Comparison of ENCODE assay signal across 24 mouse cellular contexts in genomic region chr10:88426896-88427295, GRCm38 (mm10). TPM values are rescaled to one million over a fixed set of nuclear protein-coding genes. Genes with fewer than 3 reads are reported as not detected.
DNase-seq lines count a peak whose midpoint lies in the region; ATAC-seq lines count a peak whose summit lies in the region.
"Had no signal": no experiment of that assay in that cellular context is flagged by ENCODE, and none has a peak within 500 bp of the region (broad histone marks: within the 10 kb centered on the region; RNA-seq: fewer than 3 reads in every experiment).

No protein-coding gene starts in this region.

- H3K27ac ChIP-seq in embryonic facial prominence, embryonic 14.5 days (replicated peaks; ENCODE audit: low read depth, low read length), result no peak overlapping the region
- no peak overlapping the region for H3K27ac ChIP-seq in embryonic facial prominence, embryonic 10.5 days (replicated peaks)
- H3K27ac ChIP-seq in hindbrain, embryonic 13.5 days, result no peak overlapping the region
- no peak overlapping the region for H3K27ac ChIP-seq in hindbrain, embryonic 16.5 days (ENCODE audit: low read depth, low read length)
- H3K27ac ChIP-seq in kidney, embryonic 16.5 days (ENCODE audit: low read length), result no peak overlapping the region
- no peak overlapping the region for H3K27ac ChIP-seq in intestine, embryonic 16.5 days (ENCODE audit: low read length)
- H3K27ac ChIP-seq: embryonic facial prominence, embryonic 15.5 days; gastrocnemius, adult 2 months; heart, embryonic 13.5 days; hindbrain, embryonic 12.5 days; layer of hippocampus, adult 2 months; limb, embryonic 13.5 days; lung, embryonic 15.5 days; midbrain, embryonic 10.5 days; stomach, embryonic 15.5 days had no signal

- no peaks in the 10 kb centered on the region for H3K9me3 ChIP-seq in embryonic facial prominence, embryonic 14.5 days (ENCODE audit: control insufficient read depth, low read length)
- no peaks in the 10 kb centered on the region for H3K9me3 ChIP-seq in embryonic facial prominence, embryonic 10.5 days
- no peaks in the 10 kb centered on the region for H3K9me3 ChIP-seq in hindbrain, embryonic 13.5 days
- no peaks in the 10 kb centered on the region for H3K9me3 ChIP-seq in hindbrain, embryonic 16.5 days (ENCODE audit: control insufficient read depth, low read length)
- no peaks in the 10 kb centered on the region for H3K9me3 ChIP-seq in kidney, embryonic 16.5 days (ENCODE audit: low read length)
- no peaks in the 10 kb centered on the region for H3K9me3 ChIP-seq in intestine, embryonic 16.5 days (ENCODE audit: control insufficient read depth, low read length)
- H3K9me3 ChIP-seq: embryonic facial prominence, embryonic 15.5 days; heart, embryonic 13.5 days; hindbrain, embryonic 12.5 days; limb, embryonic 13.5 days; lung, embryonic 15.5 days; midbrain, embryonic 10.5 days; stomach, embryonic 15.5 days had no signal

- no peak overlapping the region for H3K4me2 ChIP-seq in embryonic facial prominence, embryonic 14.5 days (ENCODE audit: low read depth, low read length)
- no peak overlapping the region for H3K4me2 ChIP-seq in hindbrain, embryonic 13.5 days
- H3K4me2 ChIP-seq in hindbrain, embryonic 16.5 days (ENCODE audit: low read length), result no peak overlapping the region
- no peak overlapping the region for H3K4me2 ChIP-seq in kidney, embryonic 16.5 days (replicated peaks; ENCODE audit: low read depth, low read length)
- H3K4me2 ChIP-seq in intestine, embryonic 16.5 days (ENCODE audit: low read depth, low read length), result no peak overlapping the region
- H3K4me2 ChIP-seq: embryonic facial prominence, embryonic 15.5 days; heart, embryonic 13.5 days; hindbrain, embryonic 12.5 days; limb, embryonic 13.5 days; liver, embryonic 11.5 days; lung, embryonic 15.5 days; stomach, embryonic 15.5 days had no signal

- DNase-seq in embryonic facial prominence, embryonic 14.5 days (ENCODE audit: low spot score), result no peak
- DNase-seq in embryonic facial prominence, embryonic 10.5 days (ENCODE audit: low spot score), result no peak
- no peak for DNase-seq in kidney, adult 9 months

- 56% methylated on average over 5 of the region's 5 CpGs for WGBS in embryonic facial prominence, embryonic 14.5 days
- 64% methylated on average over 5 of the region's 5 CpGs for WGBS in embryonic facial prominence, embryonic 10.5 days
- WGBS in hindbrain, embryonic 13.5 days, result 64% methylated on average over 5 of the region's 5 CpGs
- WGBS in hindbrain, embryonic 16.5 days, result 64% methylated on average over 5 of the region's 5 CpGs
- WGBS in kidney, embryonic 16.5 days, result 51% methylated on average over 5 of the region's 5 CpGs
- 58% methylated on average over 5 of the region's 5 CpGs for WGBS in intestine, embryonic 16.5 days

- H3K4me3 ChIP-seq in embryonic facial prominence, embryonic 14.5 days (ENCODE audit: low read depth, low read length), result no peak overlapping the region
- no peak overlapping the region for H3K4me3 ChIP-seq in embryonic facial prominence, embryonic 10.5 days
- H3K4me3 ChIP-seq in hindbrain, embryonic 13.5 days, result no peak overlapping the region
- H3K4me3 ChIP-seq in hindbrain, embryonic 16.5 days (ENCODE audit: low read length), result no peak overlapping the region
- H3K4me3 ChIP-seq in kidney, embryonic 16.5 days (ENCODE audit: low read length), result no peak overlapping the region
- H3K4me3 ChIP-seq in intestine, embryonic 16.5 days (ENCODE audit: low read length), result no peak overlapping the region
- H3K4me3 ChIP-seq: embryonic facial prominence, embryonic 15.5 days; gastrocnemius, adult 2 months; heart, embryonic 13.5 days; hindbrain, embryonic 12.5 days; layer of hippocampus, adult 2 months; limb, embryonic 13.5 days; lung, embryonic 15.5 days; midbrain, embryonic 10.5 days; myocyte; stomach, embryonic 15.5 days had no signal

- H3K27me3 ChIP-seq in embryonic facial prominence, embryonic 14.5 days (replicated peaks; ENCODE audit: control insufficient read depth, insufficient read depth, low read length), result no peaks in the 10 kb centered on the region
- H3K27me3 ChIP-seq in embryonic facial prominence, embryonic 10.5 days (replicated peaks; ENCODE audit: low read depth, poor library complexity, severe bottlenecking), result no peaks in the 10 kb centered on the region
- H3K27me3 ChIP-seq in hindbrain, embryonic 13.5 days, result no peaks in the 10 kb centered on the region
- H3K27me3 ChIP-seq in hindbrain, embryonic 16.5 days (replicated peaks; ENCODE audit: control insufficient read depth, insufficient read depth, low read length), result no peaks in the 10 kb centered on the region
- H3K27me3 ChIP-seq in kidney, embryonic 16.5 days (ENCODE audit: insufficient read depth, low read length), result no peaks in the 10 kb centered on the region
- no peaks in the 10 kb centered on the region for H3K27me3 ChIP-seq in intestine, embryonic 16.5 days (replicated peaks; ENCODE audit: control insufficient read depth, insufficient read depth, low read length)
- H3K27me3 ChIP-seq: CH12.LX; embryonic facial prominence, embryonic 15.5 days; heart, embryonic 13.5 days; hindbrain, embryonic 12.5 days; limb, embryonic 13.5 days; lung, embryonic 15.5 days; stomach, embryonic 15.5 days had no signal

- ATAC-seq in embryonic facial prominence, embryonic 14.5 days (ENCODE audit: low read depth), result 0 out of 2 replicates have a peak, but pooled peaks have one; percentile 26
- 0 out of 2 replicates have a peak, but pooled peaks have one; percentile 40 for ATAC-seq in hindbrain, embryonic 13.5 days (ENCODE audit: low FRiP score)
- no peak for ATAC-seq in hindbrain, embryonic 16.5 days
- peak; percentile 60; the same call in 1 of the 2 replicates for ATAC-seq in kidney, embryonic 16.5 days (ENCODE audit: low FRiP score, low TSS enrichment)
- ATAC-seq in intestine, embryonic 16.5 days, result no peak

- peaks cover 53% of the 10 kb centered on the region for H3K36me3 ChIP-seq in embryonic facial prominence, embryonic 14.5 days (ENCODE audit: control insufficient read depth, insufficient read depth, low read length)
- H3K36me3 ChIP-seq in embryonic facial prominence, embryonic 10.5 days (replicated peaks), result peaks cover 26% of the 10 kb centered on the region
- H3K36me3 ChIP-seq in hindbrain, embryonic 13.5 days, result peaks cover 52% of the 10 kb centered on the region
- peaks cover 12% of the 10 kb centered on the region; the same call in 1 of the 2 replicates for H3K36me3 ChIP-seq in hindbrain, embryonic 16.5 days (ENCODE audit: control insufficient read depth, insufficient read depth, low read length)
- peaks cover 5% of the 10 kb centered on the region; the same call in 1 of the 2 replicates for H3K36me3 ChIP-seq in kidney, embryonic 16.5 days (ENCODE audit: insufficient read depth, low read length)
- H3K36me3 ChIP-seq in intestine, embryonic 16.5 days (ENCODE audit: control insufficient read depth, insufficient read depth, low read length), result peaks cover 6% of the 10 kb centered on the region; the same call in 1 of the 2 replicates
- H3K36me3 ChIP-seq: stomach, embryonic 15.5 days had no signal

- no peaks in the 10 kb centered on the region for H3K4me1 ChIP-seq in embryonic facial prominence, embryonic 14.5 days (ENCODE audit: control insufficient read depth, insufficient read depth, low read length)
- no peaks in the 10 kb centered on the region for H3K4me1 ChIP-seq in embryonic facial prominence, embryonic 10.5 days
- H3K4me1 ChIP-seq in hindbrain, embryonic 13.5 days (replicated peaks), result no peaks in the 10 kb centered on the region
- H3K4me1 ChIP-seq in hindbrain, embryonic 16.5 days (ENCODE audit: control insufficient read depth, insufficient read depth, low read depth, low read length), result no peaks in the 10 kb centered on the region
- H3K4me1 ChIP-seq in kidney, embryonic 16.5 days (ENCODE audit: insufficient read depth, low read length), result no peaks in the 10 kb centered on the region
- H3K4me1 ChIP-seq in intestine, embryonic 16.5 days (ENCODE audit: control insufficient read depth, insufficient read depth, low read length), result no peaks in the 10 kb centered on the region
- H3K4me1 ChIP-seq: embryonic facial prominence, embryonic 15.5 days; heart, embryonic 13.5 days; hindbrain, embryonic 12.5 days; limb, embryonic 13.5 days; lung, embryonic 15.5 days; midbrain, embryonic 10.5 days; stomach, embryonic 15.5 days had no signal

- H3K9ac ChIP-seq in embryonic facial prominence, embryonic 14.5 days (ENCODE audit: low read depth, low read length), result no peak overlapping the region
- peak overlapping the region; percentile 40 for H3K9ac ChIP-seq in hindbrain, embryonic 13.5 days
- H3K9ac ChIP-seq in hindbrain, embryonic 16.5 days (ENCODE audit: low read depth, low read length), result no peak overlapping the region
- H3K9ac ChIP-seq in kidney, embryonic 16.5 days (replicated peaks; ENCODE audit: low read length), result no peak overlapping the region
- H3K9ac ChIP-seq in intestine, embryonic 16.5 days (ENCODE audit: low read depth, low read length), result peak overlapping the region; percentile 6; the same call in 1 of the 2 replicates
- H3K9ac ChIP-seq: embryonic facial prominence, embryonic 15.5 days; heart, embryonic 13.5 days; hindbrain, embryonic 12.5 days; limb, embryonic 13.5 days; lung, embryonic 15.5 days; stomach, embryonic 15.5 days had no signal

RNA-seq across cellular contexts. Expression of gene Sycp3, which starts 32.5 kb away (rescaled TPM):
- polyA plus RNA-seq in embryonic facial prominence, embryonic 14.5 days (2014; fragmentation: Nextera tagmentation; extraction: Ambion mirVana), result 0.43 TPM in 1 of 2 replicates, not detected in the other
- 0.26 TPM in 1 of 2 replicates, not detected in the other for polyA plus RNA-seq in embryonic facial prominence, embryonic 10.5 days (2016; fragmentation: Nextera tagmentation; extraction: Ambion mirVana)
- 0.14 and 0.43 TPM in 2 replicates for polyA plus RNA-seq in hindbrain, embryonic 13.5 days (2015; fragmentation: Nextera tagmentation; extraction: Ambion mirVana)
- 0.55 and 0.59 TPM in 2 replicates for polyA plus RNA-seq in hindbrain, embryonic 16.5 days (2015; fragmentation: Nextera tagmentation; extraction: Ambion mirVana)
- 0.46 TPM in 1 of 2 replicates, not detected in the other for polyA plus RNA-seq in kidney, embryonic 16.5 days (2015; fragmentation: Nextera tagmentation; extraction: Ambion mirVana)
- 1.0 and 1.6 TPM in 2 replicates for polyA plus RNA-seq in intestine, embryonic 16.5 days (2015; fragmentation: Nextera tagmentation; extraction: Ambion mirVana)
- polyA plus RNA-seq: activated CD4-positive, CD25-positive, alpha-beta regulatory T cell, adult 4 months; adrenal gland, adult 2 months; C2C12; embryonic facial prominence, embryonic 15.5 days; forebrain, embryonic 14.5 days; hindbrain, embryonic 12.5 days; limb, embryonic 13.5 days; liver, embryonic 11.5 days; liver, embryonic 16.5 days; myocyte had no signal

RNA-seq across cellular contexts. Expression of gene Gnptab, which starts 48.0 kb away (rescaled TPM):
- polyA plus RNA-seq in embryonic facial prominence, embryonic 14.5 days (2014; fragmentation: Nextera tagmentation; extraction: Ambion mirVana), result 9.2 and 9.4 TPM in 2 replicates
- 8.4 and 9.0 TPM in 2 replicates for polyA plus RNA-seq in embryonic facial prominence, embryonic 10.5 days (2016; fragmentation: Nextera tagmentation; extraction: Ambion mirVana)
- 13.8 and 15.9 TPM in 2 replicates for polyA plus RNA-seq in hindbrain, embryonic 13.5 days (2015; fragmentation: Nextera tagmentation; extraction: Ambion mirVana)
- 20.2 and 24.0 TPM in 2 replicates for polyA plus RNA-seq in hindbrain, embryonic 16.5 days (2015; fragmentation: Nextera tagmentation; extraction: Ambion mirVana)
- polyA plus RNA-seq in kidney, embryonic 16.5 days (2015; fragmentation: Nextera tagmentation; extraction: Ambion mirVana), result 12.8 and 13.5 TPM in 2 replicates
- polyA plus RNA-seq in intestine, embryonic 16.5 days (2015; fragmentation: Nextera tagmentation; extraction: Ambion mirVana), result 12.3 and 15.0 TPM in 2 replicates

RNA-seq across cellular contexts. Expression of gene Dram1, which starts 48.0 kb away (rescaled TPM):
- polyA plus RNA-seq in embryonic facial prominence, embryonic 14.5 days (2014; fragmentation: Nextera tagmentation; extraction: Ambion mirVana), result 4.9 and 5.7 TPM in 2 replicates
- 0.29 and 0.39 TPM in 2 replicates for polyA plus RNA-seq in embryonic facial prominence, embryonic 10.5 days (2016; fragmentation: Nextera tagmentation; extraction: Ambion mirVana)
- polyA plus RNA-seq in hindbrain, embryonic 13.5 days (2015; fragmentation: Nextera tagmentation; extraction: Ambion mirVana), result 0.41 and 0.55 TPM in 2 replicates
- 0.45 and 0.64 TPM in 2 replicates for polyA plus RNA-seq in hindbrain, embryonic 16.5 days (2015; fragmentation: Nextera tagmentation; extraction: Ambion mirVana)
- polyA plus RNA-seq in kidney, embryonic 16.5 days (2015; fragmentation: Nextera tagmentation; extraction: Ambion mirVana), result 1.9 and 5.3 TPM in 2 replicates
- polyA plus RNA-seq in intestine, embryonic 16.5 days (2015; fragmentation: Nextera tagmentation; extraction: Ambion mirVana), result 3.4 and 3.5 TPM in 2 replicates

Comparison
In these comparisons a context has a peak if more than half of its experiments do, and no peak if none do; other contexts are left out.
1. ATAC-seq: peak in embryonic facial prominence, embryonic 14.5 days (single experiment), hindbrain, embryonic 13.5 days (single experiment) and kidney, embryonic 16.5 days (single experiment); none in hindbrain, embryonic 16.5 days (single experiment) and intestine, embryonic 16.5 days (single experiment).
2. H3K9ac ChIP-seq: peak in hindbrain, embryonic 13.5 days (single experiment) and intestine, embryonic 16.5 days (single experiment); none in embryonic facial prominence, embryonic 14.5 days (single experiment), hindbrain, embryonic 16.5 days (single experiment) and kidney, embryonic 16.5 days (single experiment).